Mouse (Mus musculus): Measurements from ENCODE around the gene Aktip.

Gene Aktip

GRCm38 (mm10) chr8:91199876-91200275, at the start of gene Aktip:
TSS of gene Aktip (minus strand) at chr8:91199976.
- no peak for DNase-seq (ENCODE audit: low read depth, low spot score)

DNA sequence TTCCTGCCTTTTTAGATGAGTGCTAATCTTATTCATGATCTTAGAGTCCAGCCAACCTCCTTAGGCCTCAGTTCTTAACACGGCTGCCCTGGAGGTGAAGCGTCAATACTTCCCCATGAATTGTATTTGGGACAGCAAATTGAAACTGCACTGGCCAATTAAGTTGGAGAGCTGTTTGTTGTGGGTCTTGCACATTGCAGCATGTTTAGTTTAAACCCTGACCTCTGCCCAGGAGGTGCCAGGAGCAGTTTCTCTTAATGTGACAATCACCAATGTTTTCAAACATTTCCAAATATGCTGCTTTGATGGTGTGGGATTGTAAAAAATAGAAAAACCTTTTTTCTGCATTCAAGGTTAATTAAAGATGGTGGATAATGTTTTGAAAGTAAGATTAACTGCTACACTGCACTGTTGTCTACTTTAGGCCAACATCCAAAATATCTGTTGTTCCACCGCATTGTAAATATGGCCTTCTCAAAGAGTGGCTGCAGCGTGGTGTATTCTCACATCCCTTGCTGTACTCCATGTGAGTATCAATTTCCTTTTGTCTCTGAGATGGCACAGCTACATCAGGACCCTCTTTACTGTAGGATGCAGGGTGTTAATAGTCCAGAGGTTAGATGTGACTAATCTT, 46.2 kb upstream of the Aktip start:
- no peak for DNase-seq (ENCODE audit: low read depth, low spot score)

GRCm38 (mm10) chr8:91242721-91243120, 42.9 kb upstream of the Aktip start:
- no peak for DNase-seq (ENCODE audit: low read depth, low spot score)

- no peak for DNase-seq (ENCODE audit: low read depth, low spot score)
Measured at GRCm38 (mm10) chr8:91241873-91242519, 42.2 kb upstream of the Aktip start.

DNA sequence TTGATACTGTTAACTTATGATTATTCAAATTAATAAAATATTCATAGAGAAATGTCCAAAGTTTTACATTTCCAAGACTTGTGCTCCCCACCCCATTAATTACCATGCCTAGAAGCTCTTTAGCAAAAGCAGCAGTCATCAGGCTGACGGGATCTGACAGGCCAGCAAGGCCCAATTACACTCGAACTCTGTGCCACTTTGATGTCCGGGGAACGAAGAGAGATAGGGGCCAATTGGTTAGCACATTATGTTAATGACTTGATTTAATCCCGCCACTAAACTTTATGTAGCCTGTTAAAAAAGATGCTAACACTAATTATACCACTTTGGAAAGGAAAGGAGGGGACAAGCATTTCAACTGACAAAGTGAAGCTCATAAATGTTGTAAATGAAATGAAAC, 41.6 kb upstream of the Aktip start:
- no peak for DNase-seq (ENCODE audit: low read depth, low spot score)

DNA sequence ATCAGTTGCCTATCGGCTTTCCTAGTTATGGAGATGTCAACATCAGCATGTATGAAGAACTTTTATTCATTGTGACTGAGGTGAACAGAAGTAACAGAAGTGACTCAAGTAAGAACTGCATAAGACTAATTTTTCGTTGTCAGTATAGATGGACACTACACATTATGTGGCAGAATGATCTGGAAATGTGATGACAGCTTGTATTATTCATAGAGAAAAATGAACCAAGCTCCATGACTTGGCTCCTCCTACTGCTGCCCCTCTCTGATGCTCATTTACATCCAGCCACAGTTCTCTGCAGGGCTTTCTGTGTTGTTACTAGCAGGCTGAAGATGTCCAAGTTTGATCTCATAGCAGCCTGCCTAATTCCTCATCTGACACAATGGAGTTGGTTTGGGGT, 37.4 kb upstream of the Aktip start:
- DNase-seq (ENCODE audit: low read depth, low spot score): no peak

GRCm38 (mm10) chr8:91234097-91234496, 34.3 kb upstream of the Aktip start:
- no peak for DNase-seq (ENCODE audit: low read depth, low spot score)

GRCm38 (mm10) chr8:91227421-91227841, 27.7 kb upstream of the Aktip start:
- no peak for DNase-seq (ENCODE audit: low read depth, low spot score)

- no peak for DNase-seq (ENCODE audit: low read depth, low spot score)
Measured at GRCm38 (mm10) chr8:91224227-91224626, 24.5 kb upstream of the Aktip start.

- no peak for DNase-seq (ENCODE audit: low read depth, low spot score)
Measured at GRCm38 (mm10) chr8:91221841-91222240, 22.1 kb upstream of the Aktip start.

- DNase-seq (ENCODE audit: low read depth, low spot score): no peak
Measured at GRCm38 (mm10) chr8:91218271-91218670, 18.5 kb upstream of the Aktip start.

DNA sequence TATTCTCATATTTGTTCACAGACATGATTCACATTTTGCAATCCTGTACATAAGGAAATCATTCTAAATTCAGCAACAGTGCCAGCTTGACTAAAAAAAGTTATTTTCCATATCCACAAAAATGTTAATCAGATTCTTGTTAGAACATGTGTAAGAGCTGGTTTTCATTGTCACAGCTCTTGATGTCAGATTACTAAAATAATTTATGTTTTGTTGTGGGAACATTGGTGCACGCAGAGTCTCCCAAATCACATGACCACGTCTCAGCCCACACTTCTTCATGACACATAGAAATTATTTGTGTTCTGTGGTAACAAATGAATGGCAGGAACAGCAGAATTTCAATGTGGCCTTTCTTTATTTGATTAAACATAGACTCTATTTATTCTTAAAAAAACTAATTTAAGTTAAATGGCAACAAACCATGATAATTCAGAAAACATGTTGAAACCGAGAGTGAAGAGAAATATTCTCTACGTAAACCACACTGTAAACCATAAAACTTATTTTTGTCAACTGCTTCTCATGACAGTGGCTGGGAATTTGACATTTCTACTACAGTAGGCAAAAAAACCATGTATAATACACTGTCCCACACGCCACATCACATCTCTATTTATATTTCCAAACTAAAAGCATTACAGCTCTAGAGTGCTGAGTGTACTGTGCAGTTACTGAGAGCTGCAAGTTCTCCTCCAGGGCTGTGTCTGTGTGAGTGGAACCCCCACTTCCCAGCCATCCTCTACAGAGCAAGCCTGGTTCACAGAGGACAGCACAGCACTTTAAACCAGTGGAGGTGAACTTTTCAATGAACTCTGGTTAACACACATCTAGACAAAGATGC, 17.5 kb upstream of the Aktip start:
- DNase-seq (ENCODE audit: low read depth, low spot score): no peak

GRCm38 (mm10) chr8:91214287-91214686, 14.5 kb upstream of the Aktip start:
- no peak for DNase-seq (ENCODE audit: low read depth, low spot score)

GRCm38 (mm10) chr8:91212948-91213347, 13.2 kb upstream of the Aktip start:
- DNase-seq (ENCODE audit: low read depth, low spot score): no peak

DNA sequence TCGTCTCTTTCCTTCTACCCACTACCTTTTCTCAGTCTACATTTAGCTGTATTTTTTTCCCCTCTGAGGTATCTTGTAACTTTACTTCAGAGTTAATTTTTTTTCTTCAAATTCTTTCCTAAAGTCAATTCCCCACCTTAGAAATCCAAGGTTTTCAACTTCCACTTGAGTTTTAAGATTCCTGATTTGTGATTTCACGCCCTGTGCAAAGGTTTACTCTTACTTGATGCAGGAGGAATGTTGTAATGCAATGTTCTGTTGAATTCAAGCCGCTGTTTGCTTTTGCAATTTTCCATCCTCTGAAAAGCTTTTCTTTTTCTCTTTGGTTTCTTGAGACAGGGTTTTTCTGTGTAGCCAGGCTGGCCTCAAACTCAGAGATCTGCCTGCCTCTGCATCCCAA, 9.9 kb upstream of the Aktip start:
- no peak for DNase-seq (ENCODE audit: low read depth, low spot score)

DNA sequence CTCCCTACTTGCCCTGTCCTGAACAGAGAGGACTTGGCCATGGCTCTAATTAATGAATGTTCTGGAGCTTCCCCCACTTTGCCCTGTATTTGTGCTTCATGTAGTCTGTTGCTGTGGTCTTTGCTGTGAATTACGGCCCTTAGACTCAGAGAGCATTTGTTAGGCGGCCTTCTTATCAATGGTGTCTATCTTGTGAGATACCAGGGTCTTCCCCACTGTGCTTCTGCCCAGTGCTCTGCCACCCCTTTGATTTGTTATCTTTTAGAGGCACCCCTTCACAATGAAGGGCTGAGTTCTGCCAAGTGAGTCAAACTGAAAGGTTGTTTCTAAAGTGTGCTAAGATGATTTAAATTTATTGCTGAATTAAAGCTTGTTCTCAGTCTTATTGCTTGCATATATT, 7.9 kb upstream of the Aktip start:
- DNase-seq (ENCODE audit: low read depth, low spot score): no peak

DNA sequence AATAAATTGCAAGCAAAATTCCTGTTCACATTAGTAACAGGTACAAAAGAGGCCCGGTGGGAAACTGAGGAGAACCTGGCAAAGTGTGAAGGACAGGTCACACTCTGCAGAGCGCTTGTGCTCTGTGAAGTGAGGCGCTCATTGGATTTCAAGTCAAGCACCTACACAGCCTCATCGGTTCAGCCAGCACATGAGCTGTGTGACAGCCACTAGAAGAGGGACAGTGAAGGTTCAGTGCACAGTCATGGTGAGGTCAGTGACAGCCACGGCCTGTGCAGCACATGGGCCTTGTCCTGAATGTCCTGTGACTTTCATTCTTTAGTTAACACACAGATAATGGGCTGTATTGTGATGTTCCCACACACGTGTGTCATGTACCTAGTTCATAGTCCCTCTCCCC, 6.1 kb upstream of the Aktip start:
- no peak for DNase-seq (ENCODE audit: low read depth, low spot score)

DNA sequence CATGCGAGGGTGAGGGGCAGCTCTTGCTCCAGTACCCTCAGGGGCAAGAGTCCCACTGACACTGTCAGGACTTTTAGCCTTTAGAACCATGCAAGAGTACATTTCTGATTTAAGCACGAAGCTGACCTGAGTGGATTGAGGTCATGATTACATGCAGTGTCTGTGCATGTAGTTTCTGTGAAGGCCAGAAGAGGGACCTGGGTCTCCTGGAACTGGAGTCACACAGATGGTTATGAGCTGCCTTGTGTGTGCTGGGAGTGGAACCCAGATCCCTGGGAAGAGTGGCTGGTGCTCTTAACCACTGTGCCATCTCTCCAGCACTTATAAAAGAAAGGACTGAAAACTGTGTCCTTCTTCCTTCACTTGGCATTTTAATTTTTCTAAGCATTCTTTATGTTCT, 1.4 kb upstream of the Aktip start:
- no peak for DNase-seq (ENCODE audit: low read depth, low spot score)

DNA sequence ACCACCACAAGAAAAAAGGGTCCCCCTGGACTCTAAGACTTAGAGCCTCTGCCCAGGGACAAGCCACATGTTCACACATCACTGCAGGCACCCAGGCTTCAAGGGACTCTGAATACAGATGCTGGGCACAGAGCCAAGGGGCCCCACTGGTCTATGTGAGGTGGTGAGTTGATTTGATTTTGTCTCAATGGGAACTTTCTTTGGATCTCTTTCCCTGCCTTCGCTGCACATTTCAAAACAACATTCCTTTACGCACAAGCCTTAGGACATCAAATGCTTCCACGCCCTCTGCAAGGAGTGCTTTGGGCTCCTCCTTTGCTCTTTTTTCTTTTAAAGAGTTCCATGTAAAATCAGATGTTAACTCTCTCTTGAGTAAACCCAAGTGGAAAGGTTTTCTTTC, 1.7 kb downstream of the Aktip start:
- DNase-seq (ENCODE audit: low read depth, low spot score): no peak

GRCm38 (mm10) chr8:91197233-91197632, 2.5 kb downstream of the Aktip start:
- DNase-seq (ENCODE audit: low read depth, low spot score): no peak

- no peak for DNase-seq (ENCODE audit: low read depth, low spot score)
Measured at GRCm38 (mm10) chr8:91196661-91197060, 3.1 kb downstream of the Aktip start.

- DNase-seq (ENCODE audit: low read depth, low spot score): no peak
Measured at GRCm38 (mm10) chr8:91194081-91194480, 5.7 kb downstream of the Aktip start.

GRCm38 (mm10) chr8:91192941-91193340, 6.8 kb downstream of the Aktip start:
- DNase-seq (ENCODE audit: low read depth, low spot score): no peak
